Mouse (Mus musculus): ENCODE measurements at regions not wholly inside any gene's neighbourhood (a gene's known extent, or its start where the extent isn't known, plus 50 kb on each side); places are given as distances from the start of the nearest gene placed in this dataset.

- no peak for DNase-seq (ENCODE audit: low spot score in 2 of 2)
Measured at GRCm38 (mm10) chr17:64920236-64920635, 84.4 kb upstream of the 4930583I09Rik start.

DNA sequence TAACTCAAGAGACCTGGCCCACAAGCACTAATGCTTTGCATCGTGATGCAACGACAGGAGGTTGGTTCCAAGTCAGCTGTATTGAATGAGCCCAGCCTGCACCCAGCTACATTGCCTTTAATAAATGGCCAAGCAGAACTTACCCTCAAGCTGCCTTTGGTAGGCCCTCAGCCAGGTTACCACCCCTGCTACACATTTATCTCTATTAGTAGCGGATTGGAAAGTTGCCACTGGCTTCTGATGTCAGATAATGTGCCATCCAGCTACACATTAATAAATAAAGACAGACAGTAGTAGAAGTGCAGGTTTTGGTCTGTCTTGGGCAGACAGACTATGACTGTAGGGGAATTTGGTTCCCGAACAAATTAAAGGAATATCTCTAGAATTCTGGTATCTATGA lies 82.0 kb upstream of the 4930583I09Rik start:
- DNase-seq (ENCODE audit: low spot score in 2 of 2), result no peak

DNA sequence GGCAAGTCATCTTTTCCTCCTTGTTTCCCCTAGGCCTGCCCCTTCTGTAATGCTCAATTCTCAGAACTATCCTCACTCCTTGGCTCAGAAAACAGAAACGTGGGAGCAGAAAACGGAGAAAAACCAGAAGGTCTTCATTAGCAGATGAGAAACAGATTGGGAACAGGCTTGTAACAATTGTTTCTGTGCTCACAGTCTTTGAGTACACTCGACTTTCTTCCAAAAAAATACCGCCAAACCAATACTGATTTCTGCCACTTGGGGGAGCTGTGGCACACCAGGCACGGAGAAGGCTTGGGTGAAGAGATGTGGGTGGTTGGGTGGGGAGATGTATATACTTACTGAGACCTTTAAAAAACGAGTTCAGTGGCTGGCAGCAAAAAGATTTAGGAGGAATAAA lies 80.8 kb upstream of the 4930583I09Rik start:
- peak; percentile 55 to 60 for DNase-seq (ENCODE audit: low spot score in 2 of 2)

- DNase-seq (ENCODE audit: low spot score in 2 of 2), result no peak
Measured at GRCm38 (mm10) chr17:64915708-64916107, 79.8 kb upstream of the 4930583I09Rik start.

DNA sequence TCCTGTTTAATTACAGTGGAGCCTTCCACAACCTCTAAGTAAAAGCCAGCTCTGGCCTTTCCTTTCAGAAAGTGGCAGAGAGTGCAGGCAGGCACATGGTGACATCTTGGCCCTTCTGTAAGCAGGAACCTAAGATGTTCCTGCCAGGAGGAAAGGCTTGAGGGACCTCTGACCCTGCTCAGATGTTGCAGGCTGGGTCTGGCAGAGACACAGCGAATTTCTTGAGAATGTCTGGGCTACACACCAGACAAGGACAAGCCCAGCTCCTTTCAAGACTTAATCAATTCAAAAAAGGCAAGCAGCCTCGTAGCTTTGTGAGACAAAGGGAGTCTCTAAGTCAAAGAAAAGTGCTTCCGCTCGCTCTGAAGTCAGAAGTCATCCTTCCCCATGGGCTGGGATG lies 79.2 kb upstream of the 4930583I09Rik start:
- no peak for DNase-seq (ENCODE audit: low spot score in 2 of 2)

DNA sequence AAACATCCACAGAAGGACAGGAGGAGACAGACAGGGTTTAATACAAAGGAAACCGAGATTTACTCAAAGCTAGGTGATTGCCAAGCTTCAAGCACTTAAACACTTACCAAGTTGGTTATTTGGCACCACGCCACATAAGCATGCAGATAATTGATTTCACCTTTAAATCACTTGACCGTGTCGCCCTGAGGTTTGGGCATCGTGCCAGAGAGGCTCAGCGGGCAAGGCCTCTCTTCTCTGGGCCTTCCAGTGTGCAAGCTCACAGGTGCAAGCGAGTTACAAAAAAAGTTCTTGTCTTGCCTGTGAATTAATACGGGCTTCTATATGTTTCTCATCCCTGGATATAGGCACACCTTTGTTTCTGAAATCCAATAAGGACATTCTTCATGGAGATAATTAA lies 78.4 kb upstream of the 4930583I09Rik start:
- no peak for DNase-seq (ENCODE audit: low spot score in 2 of 2)

DNA sequence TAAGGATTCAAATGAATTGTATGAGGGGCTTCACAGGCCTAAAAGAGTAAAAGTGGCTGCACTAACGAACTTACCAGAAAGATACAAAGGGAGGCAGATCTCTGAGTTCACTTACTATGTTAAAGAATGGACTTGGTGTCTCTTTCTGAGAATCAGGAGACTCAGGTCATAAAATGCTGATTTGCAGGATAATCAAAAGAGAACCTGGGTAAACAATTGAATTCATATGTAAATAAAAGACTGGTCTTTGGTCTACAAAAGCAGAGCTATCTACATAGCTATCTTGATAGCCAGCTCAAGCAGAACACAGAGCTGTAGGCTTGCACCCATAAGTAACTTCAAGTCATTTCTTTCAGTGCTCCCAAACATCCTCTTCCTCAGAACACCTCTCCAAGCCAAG lies 72.8 kb upstream of the 4930583I09Rik start:
- no peak for DNase-seq (ENCODE audit: low spot score in 2 of 2)

DNA sequence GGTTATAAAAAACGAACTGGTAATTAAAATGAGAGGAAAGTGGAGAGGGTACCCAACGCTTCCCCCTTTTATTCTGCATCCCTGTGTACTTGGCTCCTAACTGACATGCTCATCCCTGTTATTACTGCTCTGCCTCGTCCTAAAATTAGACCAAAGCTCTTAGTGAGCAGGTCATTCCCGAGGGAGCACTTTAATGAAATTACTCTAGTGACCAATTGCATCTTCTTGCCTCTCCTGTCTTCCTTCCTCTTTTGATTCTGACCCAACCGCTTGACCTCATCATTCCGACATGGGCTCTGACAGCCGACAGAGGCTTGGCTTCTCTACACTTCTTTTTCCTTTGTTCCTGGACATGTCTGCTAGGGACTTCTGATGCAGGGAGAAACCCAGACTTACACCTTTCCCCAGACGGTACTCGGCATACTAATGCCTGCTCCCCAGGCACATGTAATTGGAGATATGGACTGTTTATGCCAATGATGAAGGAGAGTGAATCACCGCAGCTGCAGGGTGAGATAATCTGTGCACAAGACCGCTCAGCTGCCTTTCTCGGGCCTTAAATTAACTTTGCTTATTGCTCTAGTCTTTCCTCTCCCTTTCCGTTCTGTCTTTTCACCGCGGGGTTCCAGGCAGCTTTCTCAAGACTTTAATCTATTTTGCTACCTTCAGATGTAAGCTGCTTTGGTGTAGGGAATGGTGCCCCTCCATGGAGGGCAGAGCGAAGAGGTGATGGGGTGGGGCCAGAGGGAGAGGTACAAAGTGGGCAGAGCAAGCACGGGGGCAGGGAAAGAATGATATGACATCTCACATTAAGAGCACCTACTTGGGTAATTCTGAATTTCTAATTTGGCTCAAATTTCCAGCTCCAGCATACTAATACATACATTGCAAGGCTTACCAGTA lies 66.1 kb upstream of the 4930583I09Rik start:
- no peak for DNase-seq (ENCODE audit: low spot score in 2 of 2)

DNA sequence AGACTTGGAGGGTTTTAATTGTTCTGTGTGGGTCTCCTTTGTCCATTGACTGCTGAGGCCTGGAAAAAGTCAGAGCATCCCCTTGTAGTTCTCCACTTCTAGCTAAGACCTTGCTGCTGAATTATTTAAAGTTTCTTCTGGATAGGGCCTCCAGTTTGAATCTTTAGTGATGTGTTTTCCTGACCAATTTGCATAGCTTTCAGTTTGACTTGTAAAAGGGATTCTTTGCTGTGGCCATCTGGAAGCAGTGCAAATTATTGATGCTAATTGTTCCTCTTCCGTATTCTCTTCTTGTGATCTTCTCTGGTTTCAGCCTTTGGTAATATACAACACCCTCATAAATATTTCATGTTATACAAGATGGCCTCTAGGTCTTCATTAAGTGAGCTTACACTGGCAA lies 61.6 kb upstream of the 4930583I09Rik start:
- no peak for DNase-seq (ENCODE audit: low spot score in 2 of 2)

DNA sequence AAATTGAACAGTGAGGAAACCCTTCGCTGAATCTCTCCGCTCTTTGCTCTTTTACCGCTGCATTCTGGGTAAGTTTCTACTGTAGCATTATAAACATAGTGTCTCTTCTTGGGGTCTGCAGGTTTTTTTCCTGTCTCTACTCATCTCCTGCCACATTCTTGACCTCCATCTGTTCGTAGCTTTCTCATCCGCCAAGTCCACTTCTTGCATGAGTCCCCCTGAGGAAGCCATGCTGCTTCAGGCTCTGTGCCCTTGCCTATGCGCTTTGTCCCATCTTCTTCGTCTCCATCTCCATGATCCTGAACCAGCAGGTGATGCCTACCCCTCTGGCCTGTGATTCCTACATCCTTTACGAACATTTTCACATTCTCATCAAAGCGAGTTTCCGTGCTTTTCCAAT lies 60.0 kb upstream of the 4930583I09Rik start:
- no peak for DNase-seq (ENCODE audit: low spot score in 2 of 2)

DNA sequence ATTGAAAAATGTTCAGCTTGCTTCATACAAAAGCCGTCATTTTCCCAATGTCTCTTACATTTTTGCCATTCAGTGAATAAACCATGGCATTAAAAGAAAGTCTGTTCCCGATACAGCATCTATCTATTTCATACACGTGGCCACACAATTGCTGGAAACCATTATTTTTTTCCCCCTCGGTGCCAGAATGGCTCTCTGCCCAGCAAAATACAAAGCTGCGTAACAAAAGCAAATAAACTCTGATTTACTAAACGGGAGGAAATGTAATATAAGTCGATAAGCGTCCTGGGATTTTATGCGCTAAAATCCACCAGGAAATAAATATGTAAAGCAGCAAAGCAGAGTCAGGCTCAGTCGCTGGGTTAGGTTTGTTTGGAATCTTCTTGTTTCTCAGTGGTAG lies 59.6 kb upstream of the 4930583I09Rik start:
- peak in 1 of 2 experiments; percentile 23 for DNase-seq (ENCODE audit: low spot score in 2 of 2)

GRCm38 (mm10) chr17:64893182-64893902 lies 57.5 kb upstream of the 4930583I09Rik start:
- no peak for DNase-seq (ENCODE audit: low spot score in 2 of 2)

Measured in layer of hippocampus, postnatal 14 days (tissue).